Mouse (Mus musculus): ENCODE results near the gene Ext2. TPM values are rescaled to one million over a fixed set of nuclear protein-coding genes. Genes with fewer than 3 reads are reported as not detected.
A peak's percentile ranks its signal among the peaks of the same experiment; 100 is the strongest.

The Ext2 gene
- 60.3 and 75.6 TPM in 2 replicates for polyA plus RNA-seq (2014; fragmentation: Nextera tagmentation; extraction: Ambion mirVana)

DNA sequence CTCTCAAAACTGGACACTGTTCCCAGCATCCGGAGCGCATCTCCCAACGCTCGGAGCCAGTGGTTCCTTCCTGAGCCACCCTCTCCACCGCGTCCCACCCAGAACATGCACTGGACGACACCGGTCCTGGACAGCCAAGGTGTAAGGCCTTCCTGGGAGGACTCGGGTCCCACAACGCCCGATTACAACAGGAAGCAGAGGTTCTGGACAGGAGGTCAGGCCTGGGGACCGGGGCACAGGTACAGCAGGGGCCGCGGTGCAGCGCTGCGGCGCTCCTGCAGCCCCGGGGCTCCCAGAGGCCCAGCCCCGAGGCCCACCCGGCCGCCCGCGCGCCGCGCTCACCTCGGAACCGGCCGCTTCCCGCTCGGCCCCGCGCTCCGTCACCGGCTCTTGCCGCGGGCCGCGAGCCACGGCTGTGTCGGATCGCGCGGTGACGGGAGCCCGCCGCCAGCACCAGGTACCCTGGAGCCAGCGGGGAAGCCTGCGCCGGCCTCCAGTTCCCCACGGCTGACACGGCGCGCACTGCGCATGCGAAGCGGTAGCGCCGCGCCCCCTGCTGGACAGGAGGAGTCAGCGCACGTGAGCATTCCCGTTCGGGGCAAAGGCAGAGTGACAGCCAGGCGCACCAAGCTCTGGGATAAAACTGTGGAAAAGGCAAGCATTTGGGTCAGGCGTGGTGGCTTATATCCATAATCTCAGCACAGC lies at the start of gene Ext2:
Gene Ext2 (minus strand): TSS at position 524 of the 705 bp plus-strand sequence.
- ATAC-seq (replicated peaks; ENCODE audit: insufficient number of reproducible peaks, low FRiP score, low TSS enrichment): peak; percentile 83
- Histone ChIP-seq H3K36me3 (ENCODE audit: control insufficient read depth, insufficient read depth, low read length) (no peaks in the 10 kb centered on the region), H3K9ac (ENCODE audit: low read depth, low read length) (peak within 1 kb of the TSS; percentile 82), H3K4me1 (ENCODE audit: control insufficient read depth, insufficient read depth, low read length) (peaks cover 8% of the 10 kb centered on the region), H3K27ac (ENCODE audit: low read depth, low read length) (no peak within 1 kb of the TSS), H3K4me3 (ENCODE audit: low read depth, low read length) (peak within 1 kb of the TSS; percentile 80), H3K4me2 (peak within 1 kb of the TSS; percentile 83), H3K9me3 (replicated peaks; ENCODE audit: control insufficient read depth, low read length) (no peaks in the 10 kb centered on the region), H3K27me3 (ENCODE audit: control insufficient read depth, insufficient read depth, low read length) (no peaks in the 10 kb centered on the region)
- under 1% methylated on average over 65 of the region's 66 CpGs for WGBS (ENCODE audit: insufficient replicate concordance)

DNA sequence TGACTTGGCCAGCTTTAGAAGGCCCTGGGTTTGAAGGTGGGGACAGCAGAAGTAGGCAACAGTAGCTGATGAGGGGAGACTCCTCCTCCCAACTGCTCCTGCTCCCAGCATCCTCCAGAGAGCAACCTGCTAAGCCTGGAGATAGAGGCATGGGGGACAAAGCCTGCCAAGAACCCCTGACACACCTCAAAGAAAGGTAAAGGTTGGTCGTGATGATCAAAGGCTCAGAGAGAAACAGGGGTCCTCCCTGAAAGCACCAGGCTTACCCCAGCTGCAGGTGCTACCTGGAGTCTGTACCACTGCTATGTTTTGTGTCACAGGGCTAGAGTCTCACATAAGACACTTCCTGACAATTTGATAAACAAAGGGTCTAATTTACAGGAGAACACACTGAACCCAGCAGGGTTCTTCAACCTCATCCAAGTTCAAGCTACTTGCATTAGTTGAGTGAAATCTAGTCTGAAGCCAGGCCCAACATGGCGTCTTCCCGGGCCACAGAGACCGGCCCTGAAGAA lies 49.1 kb upstream of the Ext2 start:
- 77% methylated on average over 4 of the region's 4 CpGs for WGBS (ENCODE audit: insufficient replicate concordance)
- no peaks in the 10 kb centered on the region for H3K27me3 ChIP-seq (ENCODE audit: control insufficient read depth, insufficient read depth, low read length)
- H3K4me3 ChIP-seq (ENCODE audit: low read depth, low read length): no peak overlapping the region
- no peak overlapping the region for H3K27ac ChIP-seq (ENCODE audit: low read depth, low read length)
- peaks cover 9% of the 10 kb centered on the region for H3K4me1 ChIP-seq (ENCODE audit: control insufficient read depth, insufficient read depth, low read length)
- H3K36me3 ChIP-seq (ENCODE audit: control insufficient read depth, insufficient read depth, low read length): no peaks in the 10 kb centered on the region
- no peak for ATAC-seq (replicated peaks; ENCODE audit: insufficient number of reproducible peaks, low FRiP score, low TSS enrichment)
- no peak overlapping the region for H3K4me2 ChIP-seq
- no peak overlapping the region for H3K9ac ChIP-seq (ENCODE audit: low read depth, low read length)
- H3K9me3 ChIP-seq (replicated peaks; ENCODE audit: control insufficient read depth, low read length): no peaks in the 10 kb centered on the region

DNA sequence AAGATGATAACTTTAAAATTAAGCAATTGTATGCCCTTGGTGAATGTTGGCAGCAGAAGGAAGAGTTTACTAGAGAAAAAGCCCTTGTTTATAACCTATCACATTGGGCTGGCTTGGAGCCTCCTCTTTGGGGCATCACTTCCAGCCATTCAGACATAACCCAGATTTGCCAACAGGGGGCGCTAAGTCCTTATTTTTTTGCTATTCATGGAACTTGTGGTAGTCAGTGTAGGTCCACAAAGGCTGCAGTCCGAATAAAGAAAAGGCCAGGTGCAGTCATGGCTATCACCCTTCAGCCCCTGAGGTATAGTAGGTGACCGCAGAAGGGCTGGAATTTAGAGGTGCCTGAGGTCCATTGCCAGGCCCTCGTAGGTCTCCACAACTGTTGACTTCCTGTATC lies 48.5 kb upstream of the Ext2 start:
- WGBS (ENCODE audit: insufficient replicate concordance): 46% methylated on average over 4 of the region's 4 CpGs
- ATAC-seq (replicated peaks; ENCODE audit: insufficient number of reproducible peaks, low FRiP score, low TSS enrichment): no peak
- Histone ChIP-seq H3K4me1 (ENCODE audit: control insufficient read depth, insufficient read depth, low read length) (peaks cover 9% of the 10 kb centered on the region), H3K9me3 (replicated peaks; ENCODE audit: control insufficient read depth, low read length) (no peaks in the 10 kb centered on the region), H3K9ac (ENCODE audit: low read depth, low read length) (no peak overlapping the region), H3K27ac (ENCODE audit: low read depth, low read length) (no peak overlapping the region), H3K4me2 (no peak overlapping the region), H3K27me3 (ENCODE audit: control insufficient read depth, insufficient read depth, low read length) (no peaks in the 10 kb centered on the region), H3K4me3 (ENCODE audit: low read depth, low read length) (no peak overlapping the region), H3K36me3 (ENCODE audit: control insufficient read depth, insufficient read depth, low read length) (no peaks in the 10 kb centered on the region)

DNA sequence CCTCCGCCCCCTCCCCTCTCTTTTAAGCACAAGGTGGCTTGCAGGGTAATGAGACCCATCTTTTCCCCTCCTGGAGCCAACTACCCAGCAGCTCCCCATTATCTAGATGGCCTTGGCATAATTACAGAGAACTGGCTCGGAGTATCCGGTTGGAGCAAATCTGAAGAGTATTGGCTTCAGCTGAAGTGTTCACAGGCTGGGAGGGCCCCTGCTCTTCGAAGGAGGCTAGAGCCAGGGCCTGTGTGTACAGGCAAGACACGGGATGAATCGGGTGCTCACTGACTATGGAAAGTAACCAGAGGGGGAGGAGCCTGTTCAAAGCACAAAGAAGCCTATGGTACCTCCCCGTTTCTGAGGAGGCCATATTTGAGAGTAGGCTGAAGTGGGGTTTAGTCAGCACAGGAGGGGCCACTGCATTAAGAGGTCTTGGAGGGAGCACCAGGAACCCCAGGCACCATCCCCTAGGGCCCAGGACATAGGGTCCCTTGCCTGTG lies 46.8 kb upstream of the Ext2 start, which contains the start of gene Accsl:
Gene Accsl (minus strand): TSS at position 51 of the 494 bp plus-strand sequence.
- Histone ChIP-seq H3K27ac (ENCODE audit: low read depth, low read length) (no peak within 1 kb of the TSS), H3K36me3 (ENCODE audit: control insufficient read depth, insufficient read depth, low read length) (no peaks in the 10 kb centered on the region), H3K27me3 (ENCODE audit: control insufficient read depth, insufficient read depth, low read length) (no peaks in the 10 kb centered on the region), H3K4me1 (ENCODE audit: control insufficient read depth, insufficient read depth, low read length) (peaks cover 8% of the 10 kb centered on the region), H3K4me3 (ENCODE audit: low read depth, low read length) (no peak within 1 kb of the TSS), H3K4me2 (no peak within 1 kb of the TSS), H3K9me3 (replicated peaks; ENCODE audit: control insufficient read depth, low read length) (no peaks in the 10 kb centered on the region), H3K9ac (ENCODE audit: low read depth, low read length) (no peak within 1 kb of the TSS)
- no peak for ATAC-seq (replicated peaks; ENCODE audit: insufficient number of reproducible peaks, low FRiP score, low TSS enrichment)
- 70% methylated on average over 7 of the region's 7 CpGs for WGBS (ENCODE audit: insufficient replicate concordance)

DNA sequence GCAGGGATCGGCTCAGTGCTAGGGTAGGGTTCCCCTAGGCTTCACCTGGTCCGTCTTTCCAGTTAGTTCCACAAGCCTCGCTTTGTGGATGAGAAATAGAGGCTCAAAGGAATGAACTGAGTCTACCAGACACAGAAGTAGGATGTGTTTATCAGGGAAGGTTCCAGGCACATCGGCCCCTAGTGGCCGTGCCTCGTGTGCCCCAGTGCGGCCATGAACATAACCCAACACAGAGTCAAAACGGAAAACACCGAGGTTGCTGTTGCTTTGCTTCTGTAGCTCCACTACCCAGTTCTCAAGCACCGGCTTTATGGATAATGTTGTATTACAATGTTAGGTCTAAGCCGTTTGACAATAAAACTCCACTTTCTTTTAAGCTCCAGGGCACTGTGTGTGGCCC lies 46.2 kb upstream of the Ext2 start:
- Histone ChIP-seq H3K4me2 (no peak overlapping the region), H3K9me3 (replicated peaks; ENCODE audit: control insufficient read depth, low read length) (no peaks in the 10 kb centered on the region), H3K36me3 (ENCODE audit: control insufficient read depth, insufficient read depth, low read length) (no peaks in the 10 kb centered on the region), H3K4me1 (ENCODE audit: control insufficient read depth, insufficient read depth, low read length) (peaks cover 2% of the 10 kb centered on the region; the same call in 1 of the 2 replicates), H3K4me3 (ENCODE audit: low read depth, low read length) (no peak overlapping the region), H3K9ac (ENCODE audit: low read depth, low read length) (no peak overlapping the region), H3K27me3 (ENCODE audit: control insufficient read depth, insufficient read depth, low read length) (no peaks in the 10 kb centered on the region), H3K27ac (ENCODE audit: low read depth, low read length) (no peak overlapping the region)
- no peak for ATAC-seq (replicated peaks; ENCODE audit: insufficient number of reproducible peaks, low FRiP score, low TSS enrichment)
- 81% methylated on average over 11 of the region's 11 CpGs for WGBS (ENCODE audit: insufficient replicate concordance)

DNA sequence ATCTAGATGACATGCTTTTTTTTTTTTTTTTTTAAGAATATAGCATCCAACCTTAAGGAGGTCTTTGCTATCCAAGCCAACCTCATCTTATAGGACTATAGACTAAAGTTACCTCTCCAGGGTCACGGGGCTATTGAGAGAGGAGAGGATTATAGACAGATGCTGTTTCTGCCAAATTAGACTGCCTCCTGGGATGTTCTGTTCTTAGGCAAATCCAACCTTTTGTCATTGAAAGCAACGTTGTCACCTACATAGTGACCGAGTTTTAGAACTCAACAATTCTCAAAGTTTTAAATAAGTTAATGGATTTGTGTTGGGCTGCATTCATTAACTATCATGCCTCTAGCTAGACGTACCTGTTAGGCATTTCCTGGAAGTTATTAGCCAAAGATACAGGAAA lies 40.9 kb upstream of the Ext2 start:
- Histone ChIP-seq H3K4me2 (no peak overlapping the region), H3K4me1 (ENCODE audit: control insufficient read depth, insufficient read depth, low read length) (no peaks in the 10 kb centered on the region), H3K9ac (ENCODE audit: low read depth, low read length) (no peak overlapping the region), H3K4me3 (ENCODE audit: low read depth, low read length) (no peak overlapping the region), H3K27ac (ENCODE audit: low read depth, low read length) (no peak overlapping the region), H3K36me3 (ENCODE audit: control insufficient read depth, insufficient read depth, low read length) (no peaks in the 10 kb centered on the region), H3K27me3 (ENCODE audit: control insufficient read depth, insufficient read depth, low read length) (no peaks in the 10 kb centered on the region), H3K9me3 (replicated peaks; ENCODE audit: control insufficient read depth, low read length) (no peaks in the 10 kb centered on the region)
- no peak for ATAC-seq (replicated peaks; ENCODE audit: insufficient number of reproducible peaks, low FRiP score, low TSS enrichment)
- 65% methylated on average over 4 of the region's 4 CpGs for WGBS (ENCODE audit: insufficient replicate concordance)

DNA sequence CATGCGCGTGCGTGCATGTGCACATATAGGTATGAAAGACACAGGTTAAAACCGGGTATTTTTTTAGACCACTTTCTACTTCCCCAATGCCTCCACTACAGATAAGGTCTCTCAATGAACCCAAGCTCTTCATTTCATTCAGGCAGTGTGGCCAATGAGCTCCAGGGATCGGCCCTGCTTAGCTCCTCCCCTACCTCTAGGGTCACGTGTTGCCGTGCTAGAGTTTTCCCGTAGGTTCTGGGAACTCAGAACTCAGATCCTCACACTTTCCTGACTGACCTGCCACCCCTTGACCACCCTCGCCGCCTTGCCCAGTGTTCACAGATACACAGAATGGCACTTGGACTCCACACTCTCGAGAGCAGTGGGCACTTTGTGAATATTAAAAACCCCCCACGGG lies 36.5 kb upstream of the Ext2 start:
- Histone ChIP-seq H3K36me3 (ENCODE audit: control insufficient read depth, insufficient read depth, low read length) (no peaks in the 10 kb centered on the region), H3K9ac (ENCODE audit: low read depth, low read length) (no peak overlapping the region), H3K27ac (ENCODE audit: low read depth, low read length) (no peak overlapping the region), H3K27me3 (ENCODE audit: control insufficient read depth, insufficient read depth, low read length) (no peaks in the 10 kb centered on the region), H3K9me3 (replicated peaks; ENCODE audit: control insufficient read depth, low read length) (no peaks in the 10 kb centered on the region), H3K4me3 (ENCODE audit: low read depth, low read length) (no peak overlapping the region), H3K4me2 (no peak overlapping the region), H3K4me1 (ENCODE audit: control insufficient read depth, insufficient read depth, low read length) (no peaks in the 10 kb centered on the region; the same call in 1 of the 2 replicates)
- no peak for ATAC-seq (replicated peaks; ENCODE audit: insufficient number of reproducible peaks, low FRiP score, low TSS enrichment)
- 62% methylated on average over 12 of the region's 12 CpGs for WGBS (ENCODE audit: insufficient replicate concordance)

DNA sequence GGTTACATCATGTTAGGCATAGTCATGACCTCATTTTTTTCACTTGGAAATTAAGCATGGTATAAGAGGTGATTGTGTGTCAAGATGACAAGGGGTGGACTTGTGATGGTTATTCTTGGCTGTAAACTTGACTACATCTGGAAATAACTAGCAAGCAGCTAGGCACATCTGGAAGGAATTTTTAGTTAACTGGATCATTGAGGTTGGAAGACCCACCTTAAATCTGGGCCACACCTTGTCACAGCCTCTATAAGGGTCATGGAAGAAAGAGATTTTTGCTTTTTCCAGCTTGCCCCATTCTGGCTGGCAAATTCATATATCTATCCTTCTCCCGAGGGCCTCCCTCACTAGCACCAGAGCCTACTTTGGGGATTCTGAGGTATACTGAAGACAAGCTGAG lies 28.9 kb upstream of the Ext2 start:
- Histone ChIP-seq H3K4me3 (ENCODE audit: low read depth, low read length) (no peak overlapping the region), H3K9me3 (replicated peaks; ENCODE audit: control insufficient read depth, low read length) (no peaks in the 10 kb centered on the region), H3K27me3 (ENCODE audit: control insufficient read depth, insufficient read depth, low read length) (no peaks in the 10 kb centered on the region), H3K4me1 (ENCODE audit: control insufficient read depth, insufficient read depth, low read length) (peaks cover 6% of the 10 kb centered on the region; the same call in 1 of the 2 replicates), H3K4me2 (no peak overlapping the region), H3K9ac (ENCODE audit: low read depth, low read length) (no peak overlapping the region), H3K27ac (ENCODE audit: low read depth, low read length) (no peak overlapping the region), H3K36me3 (ENCODE audit: control insufficient read depth, insufficient read depth, low read length) (no peaks in the 10 kb centered on the region)
- no peak for ATAC-seq (replicated peaks; ENCODE audit: insufficient number of reproducible peaks, low FRiP score, low TSS enrichment)
- 69% methylated on average over 1 of the region's 1 CpGs for WGBS (ENCODE audit: insufficient replicate concordance)

Data from heart, embryonic 11.5 days (tissue).